Mouse (Mus musculus): ENCODE data around the gene Kdm4a. TPM values are rescaled to one million over a fixed set of nuclear protein-coding genes. Genes with fewer than 3 reads are reported as not detected.

Kdm4a gene
- total RNA-seq, 2 experiments from 2014 or later: 45.4 to 48.1 TPM

DNA sequence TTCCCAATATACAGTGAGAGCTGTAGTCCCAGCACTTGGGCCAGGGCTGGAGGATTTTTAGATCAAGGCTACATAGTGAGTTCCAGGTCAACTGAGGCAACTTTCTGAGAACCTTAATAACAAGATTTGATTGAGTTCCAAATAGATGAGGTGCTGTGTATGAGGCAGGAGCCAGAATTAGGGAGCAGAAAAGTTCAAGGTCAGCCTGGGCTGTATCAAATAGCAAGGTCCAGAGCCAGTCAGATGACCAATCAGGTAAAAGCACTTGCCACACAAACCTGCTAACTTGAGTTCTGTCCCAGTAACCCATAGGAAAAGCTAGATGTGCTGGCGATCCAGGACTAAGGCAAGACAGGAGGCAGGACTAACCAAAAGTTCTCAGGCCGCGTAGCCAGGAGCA, 22.2 kb downstream of the Kdm4a start:
- no peak for DNase-seq (ENCODE audit: extremely low spot score in 1 of 2, low spot score in 1 of 2)

- DNase-seq (ENCODE audit: extremely low spot score in 1 of 2, low spot score in 1 of 2): peak in 1 of 2 experiments; percentile 47
Measured at GRCm38 (mm10) chr4:118156559-118156958, 23.3 kb downstream of the Kdm4a start.

GRCm38 (mm10) chr4:118154889-118155288, 25.0 kb downstream of the Kdm4a start:
- no peak for DNase-seq (ENCODE audit: extremely low spot score in 1 of 2, low spot score in 1 of 2)

GRCm38 (mm10) chr4:118152020-118152785, 27.6 kb downstream of the Kdm4a start:
- DNase-seq (ENCODE audit: extremely low spot score in 1 of 2, low spot score in 1 of 2): no peak

GRCm38 (mm10) chr4:118150804-118151203, 29.0 kb downstream of the Kdm4a start:
- DNase-seq (ENCODE audit: extremely low spot score in 1 of 2, low spot score in 1 of 2): no peak

DNA sequence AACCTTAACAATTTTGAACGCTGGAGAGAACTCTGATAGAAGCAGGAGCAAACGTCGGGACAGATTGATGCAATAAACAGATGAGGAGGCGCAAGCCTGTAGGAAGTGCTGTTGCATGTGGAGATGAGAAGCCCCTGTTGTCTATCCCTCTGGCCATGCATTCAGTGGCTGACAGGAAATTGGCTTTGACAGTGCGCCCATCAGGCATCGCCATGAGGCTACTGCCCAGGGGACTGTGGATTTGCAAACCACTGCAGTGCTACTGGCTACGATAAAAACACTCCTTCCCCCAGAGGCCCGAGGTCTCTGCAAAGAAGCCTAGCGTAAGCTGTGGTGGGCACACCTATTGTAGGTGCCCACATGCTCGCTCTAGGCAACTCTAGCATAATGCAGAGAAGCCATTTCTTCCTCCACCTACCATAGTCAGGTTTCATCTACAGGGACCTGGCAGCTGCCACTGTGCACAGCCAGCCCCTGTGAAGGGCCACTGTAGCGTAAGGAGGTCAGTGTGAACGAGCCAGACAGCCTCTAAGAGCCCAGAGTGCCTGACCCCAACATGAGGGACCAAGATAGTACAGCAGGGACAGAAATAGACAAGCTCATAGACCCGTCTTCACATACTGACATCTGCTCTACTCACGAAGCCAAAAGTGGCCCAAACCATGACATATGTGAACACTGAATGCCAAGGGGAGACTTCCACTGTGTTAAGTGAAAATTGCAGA, 29.7 kb downstream of the Kdm4a start:
- DNase-seq (ENCODE audit: extremely low spot score in 1 of 2, low spot score in 1 of 2): no peak

GRCm38 (mm10) chr4:118149055-118149576, 30.7 kb downstream of the Kdm4a start:
- no peak for DNase-seq (ENCODE audit: extremely low spot score in 1 of 2, low spot score in 1 of 2)

- DNase-seq (ENCODE audit: extremely low spot score in 1 of 2, low spot score in 1 of 2): no peak
Measured at GRCm38 (mm10) chr4:118148317-118148687, 31.5 kb downstream of the Kdm4a start.

- no peak for DNase-seq (ENCODE audit: extremely low spot score in 1 of 2, low spot score in 1 of 2)
Measured at GRCm38 (mm10) chr4:118147547-118148316, 32.1 kb downstream of the Kdm4a start.

DNA sequence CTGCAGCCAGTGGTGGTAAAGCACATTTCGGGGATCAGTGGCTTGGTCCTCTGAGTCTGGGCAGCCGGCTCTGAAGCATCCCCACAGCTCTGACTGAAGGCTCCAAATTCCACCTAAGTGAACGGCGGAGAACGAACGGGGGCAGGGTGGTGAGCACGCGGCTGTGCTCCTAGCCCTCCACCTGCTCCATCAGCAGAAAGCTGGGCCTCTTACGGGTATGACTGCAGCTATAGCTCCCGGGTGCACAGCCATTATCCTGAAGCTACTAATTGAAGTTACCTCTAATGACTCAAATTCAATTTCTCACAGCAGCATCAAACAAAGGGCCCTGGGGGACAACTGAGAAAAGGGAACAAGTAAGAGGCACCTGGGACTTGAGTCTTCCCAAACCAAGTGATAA, 32.8 kb downstream of the Kdm4a start:
- no peak for DNase-seq (ENCODE audit: extremely low spot score in 1 of 2, low spot score in 1 of 2)

DNA sequence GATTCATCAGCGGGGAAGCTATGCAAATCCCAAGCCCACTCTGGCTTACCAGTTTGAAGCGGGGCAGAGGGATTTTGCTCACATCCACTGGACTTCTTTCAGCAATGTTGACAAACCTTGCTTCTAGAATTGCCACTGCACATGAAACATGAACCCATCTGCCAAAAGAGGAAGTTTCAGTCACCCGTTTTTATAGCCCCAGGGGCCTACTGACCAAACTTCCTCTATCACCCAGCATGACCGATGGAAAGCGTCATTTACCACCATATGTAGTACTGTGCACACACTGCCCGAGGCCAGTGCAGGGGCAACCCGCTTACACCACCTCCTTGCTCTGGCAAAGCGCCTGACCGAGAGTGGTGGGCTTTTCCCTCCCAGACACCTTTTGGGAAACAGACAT, 35.5 kb downstream of the Kdm4a start:
- DNase-seq (ENCODE audit: extremely low spot score in 1 of 2, low spot score in 1 of 2): no peak

GRCm38 (mm10) chr4:118143679-118144078, 36.2 kb downstream of the Kdm4a start:
- DNase-seq (ENCODE audit: extremely low spot score in 1 of 2, low spot score in 1 of 2): no peak

DNA sequence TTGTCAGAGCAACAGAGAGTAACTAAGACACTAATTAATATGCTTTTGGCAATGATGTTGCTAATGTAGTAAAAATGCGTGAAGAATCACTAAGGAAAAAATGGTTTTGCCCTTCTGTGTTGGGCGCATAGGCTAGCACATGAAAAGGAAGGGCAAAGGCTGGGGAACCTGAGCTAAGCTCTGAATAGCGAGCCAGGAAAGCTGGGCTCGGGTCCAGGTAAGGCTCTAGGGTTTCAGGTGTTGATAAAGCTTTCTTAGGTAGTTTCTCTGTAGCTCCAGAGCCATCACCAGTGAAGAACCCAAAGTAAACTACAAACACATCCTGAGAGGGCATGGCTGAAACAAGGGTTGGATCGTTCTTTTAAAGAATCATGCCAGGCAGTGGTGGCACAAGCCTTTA, 38.3 kb downstream of the Kdm4a start:
- no peak for DNase-seq (ENCODE audit: extremely low spot score in 1 of 2, low spot score in 1 of 2)

DNA sequence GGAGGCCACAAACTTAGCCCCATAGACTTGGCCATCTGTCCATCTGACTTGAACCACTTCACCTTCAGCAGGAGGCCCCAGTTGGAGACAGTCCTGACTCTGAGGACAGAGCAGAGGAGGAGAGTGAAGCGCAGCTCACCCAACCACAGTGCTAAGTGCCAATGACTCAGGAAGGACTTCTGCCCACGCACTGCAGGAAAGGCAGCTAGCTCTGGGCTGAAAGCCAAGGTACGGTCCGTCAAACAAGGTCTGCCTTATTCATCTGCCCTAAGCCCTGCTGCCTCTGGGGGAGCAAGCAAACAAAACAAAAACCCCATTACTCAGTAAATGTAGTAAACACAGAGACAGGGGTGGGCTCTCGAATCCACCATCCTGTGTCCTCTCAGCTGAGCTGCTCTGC, 41.0 kb downstream of the Kdm4a start:
- no peak for DNase-seq (ENCODE audit: extremely low spot score in 1 of 2, low spot score in 1 of 2)

DNA sequence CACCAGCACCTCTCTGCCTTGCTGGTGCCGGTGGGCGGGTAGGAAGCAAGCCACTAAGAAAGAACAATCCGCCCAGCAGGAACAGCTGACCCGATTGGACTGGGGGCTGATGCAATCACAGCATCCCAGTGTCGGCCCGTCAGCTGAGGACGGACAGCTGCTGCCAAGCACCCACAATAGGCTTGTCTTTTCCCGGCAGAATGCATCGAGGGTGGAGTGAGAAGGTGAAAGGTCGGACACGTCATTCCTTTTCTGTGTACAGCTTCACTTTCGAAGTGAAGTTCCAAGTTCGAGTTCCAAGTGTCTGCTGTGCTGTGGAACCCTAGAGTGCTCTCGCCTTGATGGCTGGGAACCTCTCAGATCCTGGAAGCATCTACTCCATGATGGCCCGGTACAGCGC, 42.0 kb downstream of the Kdm4a start:
- no peak for DNase-seq (ENCODE audit: extremely low spot score in 1 of 2, low spot score in 1 of 2)

DNA sequence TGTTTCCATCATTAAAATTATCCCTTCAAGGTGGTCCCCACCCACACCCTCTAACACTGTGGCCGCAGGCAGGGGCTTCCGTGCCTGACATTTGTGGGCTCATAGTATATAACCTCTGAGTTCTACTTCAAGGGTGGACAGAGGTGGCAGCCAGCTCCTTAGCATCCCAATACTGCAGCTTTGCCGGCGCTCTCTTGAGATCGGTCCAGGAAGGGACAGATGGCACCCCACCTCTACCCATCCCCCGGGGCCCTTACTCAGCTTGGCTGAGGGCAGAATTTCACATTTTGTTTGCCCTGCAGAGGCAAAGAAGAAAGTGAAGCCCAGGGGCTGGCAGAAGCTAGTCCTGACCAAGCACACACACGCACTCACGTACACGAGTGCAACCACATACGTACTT, 42.5 kb downstream of the Kdm4a start:
- DNase-seq (ENCODE audit: extremely low spot score in 1 of 2, low spot score in 1 of 2): no peak

- DNase-seq (ENCODE audit: extremely low spot score in 1 of 2, low spot score in 1 of 2): no peak
Measured at GRCm38 (mm10) chr4:118135414-118135813, 44.4 kb downstream of the Kdm4a start.

- peak; percentile 97 to 99 for DNase-seq (ENCODE audit: extremely low spot score in 1 of 2, low spot score in 1 of 2)
Measured at GRCm38 (mm10) chr4:118134485-118135365, 45.1 kb downstream of the Kdm4a start, which contains the start of gene St3gal3. TSS of gene St3gal3 (minus strand) at chr4:118134914.

DNA sequence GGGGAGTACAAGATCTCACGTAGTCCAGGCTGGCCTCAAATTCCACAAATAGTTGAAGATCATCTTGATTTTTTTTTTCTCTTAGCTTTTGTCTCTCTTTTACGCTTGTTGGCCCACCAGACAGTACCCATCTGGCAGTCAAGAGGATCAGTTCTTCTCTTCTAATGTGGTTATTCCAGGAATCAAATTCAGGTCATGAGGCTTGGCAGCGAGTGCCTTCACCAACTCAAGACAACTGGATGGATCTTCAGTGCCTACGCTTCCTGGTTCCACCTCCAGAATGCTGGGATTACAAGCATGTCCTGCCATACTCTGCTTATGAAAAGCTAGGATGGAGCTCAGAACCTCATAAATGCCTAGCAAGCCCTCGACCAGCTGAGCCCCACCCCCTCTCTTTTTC, 48.5 kb downstream of the Kdm4a start:
- DNase-seq (ENCODE audit: extremely low spot score in 1 of 2, low spot score in 1 of 2): no peak
